Mouse (Mus musculus): ENCODE data around the gene Hspa12b.

Hspa12b gene

DNA sequence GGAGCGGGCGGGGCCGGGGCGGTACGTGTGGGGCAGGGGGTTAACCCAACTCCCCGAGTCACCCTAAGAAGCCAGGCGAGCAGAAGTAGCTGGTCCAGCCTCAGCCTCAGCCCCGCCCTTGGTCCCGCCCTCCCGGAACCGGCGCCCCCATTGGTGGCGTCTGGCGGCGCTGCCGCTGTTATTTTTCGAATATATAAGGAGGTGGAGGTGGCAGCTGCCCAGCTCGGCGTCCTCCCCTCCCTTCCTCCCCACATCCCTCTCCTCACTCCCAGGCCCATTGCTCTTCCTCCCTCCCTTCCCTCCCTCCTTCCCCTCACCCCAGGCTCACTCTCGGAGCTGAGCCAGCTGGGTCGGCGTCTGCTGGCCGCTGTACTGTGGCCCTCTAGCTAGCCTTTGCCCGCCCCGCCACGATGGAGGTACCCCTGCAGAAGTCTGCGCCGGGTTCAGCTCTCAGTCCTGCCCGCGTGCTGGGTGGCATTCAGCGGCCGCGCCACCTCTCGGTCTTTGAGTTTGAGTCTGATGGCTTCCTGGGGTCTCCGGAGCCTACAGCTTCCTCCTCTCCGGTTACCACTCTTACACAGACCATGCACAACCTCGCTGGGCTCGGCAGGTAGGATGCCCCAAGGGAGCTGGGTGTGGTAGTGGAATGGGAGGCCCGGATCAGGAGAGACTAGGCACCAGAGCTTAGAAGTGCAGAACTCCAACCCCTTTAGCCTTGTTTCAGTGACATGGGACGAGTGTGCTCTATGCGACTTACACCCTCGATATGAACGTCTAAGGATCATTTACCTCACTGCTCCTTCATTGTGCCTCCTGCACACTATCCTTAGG lies 59.9 kb downstream of the Hspa12b start, which contains the start of the genes Cdc25b and Spef1:
TSS of gene Cdc25b (plus strand) at position 179 of the 831 bp plus-strand sequence.
TSS of gene Spef1 (minus strand) at position 512 of the 831 bp plus-strand sequence.
- DNase-seq, result peak; percentile 88

GRCm38 (mm10) chr2:131187602-131187922 lies 60.5 kb downstream of the Hspa12b start:
- no peak for DNase-seq

- no peak for DNase-seq
Observed at GRCm38 (mm10) chr2:131188311-131188710, 61.2 kb downstream of the Hspa12b start.

GRCm38 (mm10) chr2:131189521-131190309 lies 62.6 kb downstream of the Hspa12b start:
- DNase-seq, result no peak

- no peak for DNase-seq
Observed at GRCm38 (mm10) chr2:131190344-131191004, 63.4 kb downstream of the Hspa12b start.

- DNase-seq, result no peak
Observed at GRCm38 (mm10) chr2:131191005-131191390, 63.9 kb downstream of the Hspa12b start.
